7 mouse cellular contexts compared by ENCODE assay signal in the genomic region with DNA sequence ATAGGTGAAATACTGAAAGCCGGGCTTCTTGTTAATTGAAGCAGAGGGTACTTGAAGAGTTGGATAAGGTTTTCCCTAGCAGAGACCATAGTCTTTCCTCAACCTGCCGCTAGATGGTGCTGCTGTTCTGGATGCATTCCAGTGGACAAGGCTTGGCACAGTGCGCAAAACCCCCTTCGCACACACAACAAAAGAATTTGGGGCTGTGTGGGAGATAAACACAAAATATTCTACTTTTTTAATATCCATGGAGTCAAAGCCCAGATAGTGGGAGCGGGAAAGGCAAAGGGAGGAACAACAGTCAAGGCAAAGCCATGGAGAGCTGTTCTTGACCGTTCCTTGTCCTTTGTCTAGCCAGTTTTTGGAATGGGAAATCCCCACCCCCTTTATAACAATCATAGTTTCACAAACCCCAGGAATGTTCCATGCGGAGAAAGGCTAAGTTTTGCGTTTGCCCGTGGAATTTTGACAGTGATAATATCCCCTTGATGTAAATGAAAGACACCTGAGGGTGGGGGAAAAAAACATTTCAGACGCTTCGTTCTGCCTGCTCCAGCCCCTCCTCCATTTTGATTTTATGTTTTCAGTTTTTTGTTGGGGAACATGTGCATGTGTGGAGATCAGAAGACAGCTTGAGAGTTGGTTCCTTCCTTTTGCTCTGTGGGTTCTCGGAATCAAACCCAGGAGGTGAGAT. TPM values are rescaled to one million over a fixed set of nuclear protein-coding genes. Genes with fewer than 3 reads are reported as not detected.
DNase-seq lines count a peak whose midpoint lies in the region; ATAC-seq and TF ChIP-seq lines count a peak whose summit lies in the region.

No protein-coding gene starts in this region.

- H3K27ac ChIP-seq in embryonic facial prominence, embryonic 11.5 days (replicated peaks; ENCODE audit: low read depth, low read length), result no peak overlapping the region
- H3K27ac ChIP-seq in kidney, adult 2 months (ENCODE audit: insufficient read depth, low read depth, low read length), result peak overlapping the region; percentile 26; the same call in 1 of the 2 replicates
- H3K27ac ChIP-seq in limb, embryonic 12.5 days, result peak overlapping the region; percentile 95
- peak overlapping the region; percentile 89 for H3K27ac ChIP-seq in midbrain, embryonic 16.5 days (ENCODE audit: low read length)
- no peak overlapping the region for H3K27ac ChIP-seq in spleen, adult 2 months (ENCODE audit: insufficient read depth, low read length)

- DNase-seq in adrenal gland, postnatal 10 days, result peak; percentile 93
- DNase-seq in embryonic facial prominence, embryonic 11.5 days (ENCODE audit: low spot score), result peak; percentile 98
- DNase-seq in heart, adult 18-20 months, result peak; percentile 90 to 96
- peak; percentile 92 for DNase-seq in kidney, adult 2 months
- peak; percentile 77 to 82 for DNase-seq in spleen, adult 2 months (ENCODE audit: low read depth in 1 of 2, low spot score in 2 of 2)

- ATAC-seq in embryonic facial prominence, embryonic 11.5 days (replicated peaks; ENCODE audit: insufficient number of reproducible peaks, low FRiP score, low TSS enrichment, low read depth), result peak; percentile 45; the same call in 1 of the 2 replicates
- ATAC-seq in limb, embryonic 12.5 days (ENCODE audit: insufficient number of reproducible peaks, insufficient read depth, low FRiP score, low TSS enrichment, low read depth), result no peak
- ATAC-seq in midbrain, embryonic 16.5 days, result peak; percentile 47; the same call in 1 of the 2 replicates

- H3K9ac ChIP-seq in embryonic facial prominence, embryonic 11.5 days (replicated peaks; ENCODE audit: low read length), result peak overlapping the region; percentile 10; the same call in 1 of the 2 replicates
- peak overlapping the region; percentile 83 for H3K9ac ChIP-seq in limb, embryonic 12.5 days (replicated peaks)
- H3K9ac ChIP-seq in midbrain, embryonic 16.5 days (ENCODE audit: low read depth, low read length), result peak overlapping the region; percentile 70

- H3K4me3 ChIP-seq in embryonic facial prominence, embryonic 11.5 days (ENCODE audit: low read depth, low read length), result no peak overlapping the region
- H3K4me3 ChIP-seq in kidney, adult 2 months (ENCODE audit: insufficient read depth, low read depth, low read length), result no peak overlapping the region
- H3K4me3 ChIP-seq in limb, embryonic 12.5 days (replicated peaks), result 0 out of 2 replicates have a peak overlapping the region, but pooled peaks have one; percentile 86
- peak overlapping the region; percentile 29 for H3K4me3 ChIP-seq in midbrain, embryonic 16.5 days (ENCODE audit: low read depth, low read length)
- H3K4me3 ChIP-seq in spleen, adult 2 months (ENCODE audit: extremely low read depth, insufficient read depth, insufficient read length), result no peak overlapping the region

- no peaks in the 10 kb centered on the region for H3K36me3 ChIP-seq in embryonic facial prominence, embryonic 11.5 days (replicated peaks; ENCODE audit: control insufficient read depth, insufficient read depth, low read depth, low read length)
- peaks cover 2% of the 10 kb centered on the region; the same call in 1 of the 2 replicates for H3K36me3 ChIP-seq in kidney, adult 2 months (ENCODE audit: control insufficient read depth, insufficient read depth, low read length)
- H3K36me3 ChIP-seq in limb, embryonic 12.5 days, result peaks cover 25% of the 10 kb centered on the region
- H3K36me3 ChIP-seq in midbrain, embryonic 16.5 days (ENCODE audit: control insufficient read depth, insufficient read depth, low read length), result no peaks in the 10 kb centered on the region
- H3K36me3 ChIP-seq in spleen, adult 2 months (ENCODE audit: control insufficient read depth, insufficient read depth, low read length), result peaks cover 6% of the 10 kb centered on the region; the same call in 1 of the 2 replicates

- H3K4me1 ChIP-seq in embryonic facial prominence, embryonic 11.5 days (ENCODE audit: control insufficient read depth, insufficient read depth, low read length), result no peaks in the 10 kb centered on the region; the same call in 1 of the 2 replicates
- peaks cover 34% of the 10 kb centered on the region for H3K4me1 ChIP-seq in kidney, adult 2 months (ENCODE audit: control insufficient read depth, insufficient read depth, low read length)
- H3K4me1 ChIP-seq in limb, embryonic 12.5 days (replicated peaks), result peaks cover 33% of the 10 kb centered on the region
- H3K4me1 ChIP-seq in midbrain, embryonic 16.5 days (ENCODE audit: control insufficient read depth, insufficient read depth, low read length), result peaks cover 30% of the 10 kb centered on the region
- H3K4me1 ChIP-seq in spleen, adult 2 months (ENCODE audit: control insufficient read depth, insufficient read depth, insufficient read length), result no peaks in the 10 kb centered on the region

- no peaks in the 10 kb centered on the region for H3K9me3 ChIP-seq in embryonic facial prominence, embryonic 11.5 days (replicated peaks; ENCODE audit: control insufficient read depth, low read length)
- no peaks in the 10 kb centered on the region for H3K9me3 ChIP-seq in limb, embryonic 12.5 days
- no peaks in the 10 kb centered on the region for H3K9me3 ChIP-seq in midbrain, embryonic 16.5 days (replicated peaks; ENCODE audit: control insufficient read depth, low read length, poor library complexity, severe bottlenecking)

- TF ChIP-seq CTCF in kidney, adult 2 months (conservative IDR thresholded peaks at IDR 0.05; ENCODE audit: insufficient read depth, insufficient read length, low read depth, low read length), result peak; percentile 95
- TF ChIP-seq CTCF in spleen, adult 2 months (IDR thresholded peaks at IDR 0.05; ENCODE audit: extremely low read depth, insufficient read depth, insufficient read length, insufficient replicate concordance), result peak; percentile 78; the same call in 1 of the 2 replicates

- WGBS in embryonic facial prominence, embryonic 11.5 days, result 21% methylated on average over 12 of the region's 12 CpGs
- 22% methylated on average over 12 of the region's 12 CpGs for WGBS in kidney, adult 2 months
- 21% methylated on average over 12 of the region's 12 CpGs for WGBS in limb, embryonic 12.5 days
- WGBS in midbrain, embryonic 16.5 days, result 16% methylated on average over 12 of the region's 12 CpGs
- 31% methylated on average over 12 of the region's 12 CpGs for WGBS in spleen, adult 2 months

- no peak for TF ChIP-seq POLR2A in kidney, adult 2 months (IDR thresholded peaks at IDR 0.05; ENCODE audit: low read depth, low read length)
- no peak for TF ChIP-seq POLR2A in spleen, adult 2 months (IDR thresholded peaks at IDR 0.05; ENCODE audit: low read depth, low read length)

- no peak overlapping the region for H3K4me2 ChIP-seq in embryonic facial prominence, embryonic 11.5 days (ENCODE audit: low read depth, low read length)
- peak overlapping the region; percentile 88 for H3K4me2 ChIP-seq in limb, embryonic 12.5 days
- peak overlapping the region; percentile 93 for H3K4me2 ChIP-seq in midbrain, embryonic 16.5 days (ENCODE audit: low read length)

- H3K27me3 ChIP-seq in embryonic facial prominence, embryonic 11.5 days (ENCODE audit: control insufficient read depth, insufficient read depth, low read length), result no peaks in the 10 kb centered on the region
- no peaks in the 10 kb centered on the region for H3K27me3 ChIP-seq in kidney, adult 2 months (replicated peaks; ENCODE audit: control insufficient read depth, insufficient read depth, low read length)
- H3K27me3 ChIP-seq in limb, embryonic 12.5 days, result no peaks in the 10 kb centered on the region
- H3K27me3 ChIP-seq in midbrain, embryonic 16.5 days (ENCODE audit: control insufficient read depth, insufficient read depth, low read depth, low read length), result no peaks in the 10 kb centered on the region
- no peaks in the 10 kb centered on the region for H3K27me3 ChIP-seq in spleen, adult 2 months (ENCODE audit: control insufficient read depth, insufficient read depth, low read length)

RNA-seq across cellular contexts. Expression of a gene that starts 1.1 kb away (rescaled TPM):
- 10 to 100 TPM; 62.6 to 76.3 TPM for total RNA-seq in adrenal gland, postnatal 10 days (2021)
- 106 and 108 TPM in 2 replicates for polyA plus RNA-seq in embryonic facial prominence, embryonic 11.5 days (2014; fragmentation: Nextera tagmentation; extraction: Ambion mirVana)
- total RNA-seq in heart, adult 18-20 months (2021), result 10 to 100 TPM; 27.3 to 35.1 TPM
- 41.8 and 43.5 TPM in 2 replicates for polyA plus RNA-seq in kidney, adult 2 months (2012; rRNA removed)
- polyA plus RNA-seq in limb, embryonic 12.5 days (2016; fragmentation: Nextera tagmentation; extraction: Ambion mirVana), result 132 and 140 TPM in 2 replicates
- polyA plus RNA-seq in midbrain, embryonic 16.5 days (2015; fragmentation: Nextera tagmentation; extraction: Ambion mirVana), result 94.0 and 98.5 TPM in 2 replicates
- 32.6 and 36.1 TPM in 2 replicates for polyA plus RNA-seq in spleen, adult 2 months (2012; rRNA removed)

RNA-seq across cellular contexts. Expression of a gene that starts 2.6 kb away (rescaled TPM):
- total RNA-seq in adrenal gland, postnatal 10 days (2021), result 1 to 10 TPM; 2.0 to 5.0 TPM
- polyA plus RNA-seq in embryonic facial prominence, embryonic 11.5 days (2014; fragmentation: Nextera tagmentation; extraction: Ambion mirVana), result 0.24 and 0.42 TPM in 2 replicates
- 1 to 10 TPM; 1.5 to 1.7 TPM for total RNA-seq in heart, adult 18-20 months (2021)
- polyA plus RNA-seq in kidney, adult 2 months (2012; rRNA removed), result 3.8 and 4.1 TPM in 2 replicates
- polyA plus RNA-seq in limb, embryonic 12.5 days (2016; fragmentation: Nextera tagmentation; extraction: Ambion mirVana), result 0.58 and 1.0 TPM in 2 replicates
- polyA plus RNA-seq in midbrain, embryonic 16.5 days (2015; fragmentation: Nextera tagmentation; extraction: Ambion mirVana), result 0.53 and 0.66 TPM in 2 replicates
- polyA plus RNA-seq in spleen, adult 2 months (2012; rRNA removed), result 4.6 and 4.9 TPM in 2 replicates

RNA-seq across cellular contexts. Expression of a gene that starts 10.8 kb away (rescaled TPM):
- total RNA-seq in adrenal gland, postnatal 10 days (2021), result 100 to 1,000 TPM; 598 to 631 TPM
- 959 and 1,000 TPM in 2 replicates for polyA plus RNA-seq in embryonic facial prominence, embryonic 11.5 days (2014; fragmentation: Nextera tagmentation; extraction: Ambion mirVana)
- 100 to 1,000 TPM; 185 to 188 TPM for total RNA-seq in heart, adult 18-20 months (2021)
- 200 and 244 TPM in 2 replicates for polyA plus RNA-seq in kidney, adult 2 months (2012; rRNA removed)
- polyA plus RNA-seq in limb, embryonic 12.5 days (2016; fragmentation: Nextera tagmentation; extraction: Ambion mirVana), result 569 and 701 TPM in 2 replicates
- polyA plus RNA-seq in midbrain, embryonic 16.5 days (2015; fragmentation: Nextera tagmentation; extraction: Ambion mirVana), result 477 and 496 TPM in 2 replicates
- 172 and 196 TPM in 2 replicates for polyA plus RNA-seq in spleen, adult 2 months (2012; rRNA removed)

RNA-seq across cellular contexts. Expression of a gene that starts 12.7 kb away (rescaled TPM):
- total RNA-seq in adrenal gland, postnatal 10 days (2021), result 10 to 100 TPM; 18.1 to 19.2 TPM
- polyA plus RNA-seq in embryonic facial prominence, embryonic 11.5 days (2014; fragmentation: Nextera tagmentation; extraction: Ambion mirVana), result 3.6 and 4.3 TPM in 2 replicates
- total RNA-seq in heart, adult 18-20 months (2021), result 10 to 100 TPM; 16.9 to 17.1 TPM
- polyA plus RNA-seq in kidney, adult 2 months (2012; rRNA removed), result 55.5 and 65.1 TPM in 2 replicates
- polyA plus RNA-seq in limb, embryonic 12.5 days (2016; fragmentation: Nextera tagmentation; extraction: Ambion mirVana), result 2.2 and 3.7 TPM in 2 replicates
- 2.3 and 3.0 TPM in 2 replicates for polyA plus RNA-seq in midbrain, embryonic 16.5 days (2015; fragmentation: Nextera tagmentation; extraction: Ambion mirVana)
- 23.9 and 26.6 TPM in 2 replicates for polyA plus RNA-seq in spleen, adult 2 months (2012; rRNA removed)

RNA-seq across cellular contexts. Expression of a gene that starts 12.9 kb away (rescaled TPM):
- total RNA-seq in adrenal gland, postnatal 10 days (2021), result 1 to 10 TPM; 4.2 to 5.1 TPM
- 1.2 and 1.5 TPM in 2 replicates for polyA plus RNA-seq in embryonic facial prominence, embryonic 11.5 days (2014; fragmentation: Nextera tagmentation; extraction: Ambion mirVana)
- 1 to 10 TPM; 2.5 to 4.1 TPM for total RNA-seq in heart, adult 18-20 months (2021)
- polyA plus RNA-seq in kidney, adult 2 months (2012; rRNA removed), result 11.0 and 11.6 TPM in 2 replicates
- polyA plus RNA-seq in limb, embryonic 12.5 days (2016; fragmentation: Nextera tagmentation; extraction: Ambion mirVana), result 1.7 TPM in 2 replicates
- polyA plus RNA-seq in midbrain, embryonic 16.5 days (2015; fragmentation: Nextera tagmentation; extraction: Ambion mirVana), result 0.60 and 0.87 TPM in 2 replicates
- 4.8 and 5.0 TPM in 2 replicates for polyA plus RNA-seq in spleen, adult 2 months (2012; rRNA removed)

Comparison
In these comparisons a context has a peak if more than half of its experiments do, and no peak if none do; other contexts are left out.
1. H3K27ac ChIP-seq: peak in kidney, adult 2 months (single experiment), limb, embryonic 12.5 days (single experiment) and midbrain, embryonic 16.5 days (single experiment); none in embryonic facial prominence, embryonic 11.5 days (single experiment) and spleen, adult 2 months (single experiment).
2. H3K4me3 ChIP-seq: peak in limb, embryonic 12.5 days (single experiment) and midbrain, embryonic 16.5 days (single experiment); none in embryonic facial prominence, embryonic 11.5 days (single experiment), kidney, adult 2 months (single experiment) and spleen, adult 2 months (single experiment).
3. H3K9ac ChIP-seq: peak in every context shown above with its lines; median percentile 83 in limb, embryonic 12.5 days; 70 in midbrain, embryonic 16.5 days; 10 in embryonic facial prominence, embryonic 11.5 days.
4. Peak in every context shown above with its lines, with median percentiles within 50 percentile points of each other: DNase-seq.